Mouse (Mus musculus) common myeloid progenitor, adult 5-6 weeks (primary cell): ENCODE data around the gene Dlgap4. TPM values are rescaled to one million over a fixed set of nuclear protein-coding genes. Genes with fewer than 3 reads are reported as not detected.

Source experiments
- total RNA-seq: library from RNA; stranded (forward); fragments of 200-1000, 187-1606 nt; gene quantifications from 2 replicates; pipeline ENCODE4 v1.2.3, GENCODE M21; 2017

Gene Dlgap4
- total RNA-seq, 1 experiment from 2014 or later: 11.6 TPM

Other genes starting within 250 kb of the Dlgap4 start
- gene Epb41l1, start 192.8 kb upstream of the Dlgap4 start, total RNA-seq: 0.34 and 1.3 TPM in 2 replicates
- gene Aar2, start 66.1 kb upstream of the Dlgap4 start, total RNA-seq: 10.6 and 24.3 TPM in 2 replicates
- gene Myl9, start 161.7 kb downstream of the Dlgap4 start, total RNA-seq: not detected in 2 replicates
- gene Tgif2, start 226.3 kb downstream of the Dlgap4 start, total RNA-seq: 15.6 and 18.6 TPM in 2 replicates
- not detected in 2 replicates for gene 4930518I15Rik, start 244.2 kb downstream of the Dlgap4 start, total RNA-seq
- gene Rab5if, start 249.4 kb downstream of the Dlgap4 start, total RNA-seq: 128 and 156 TPM in 2 replicates